ENCODE assay signal across 23 mouse cellular contexts in the genomic region with DNA sequence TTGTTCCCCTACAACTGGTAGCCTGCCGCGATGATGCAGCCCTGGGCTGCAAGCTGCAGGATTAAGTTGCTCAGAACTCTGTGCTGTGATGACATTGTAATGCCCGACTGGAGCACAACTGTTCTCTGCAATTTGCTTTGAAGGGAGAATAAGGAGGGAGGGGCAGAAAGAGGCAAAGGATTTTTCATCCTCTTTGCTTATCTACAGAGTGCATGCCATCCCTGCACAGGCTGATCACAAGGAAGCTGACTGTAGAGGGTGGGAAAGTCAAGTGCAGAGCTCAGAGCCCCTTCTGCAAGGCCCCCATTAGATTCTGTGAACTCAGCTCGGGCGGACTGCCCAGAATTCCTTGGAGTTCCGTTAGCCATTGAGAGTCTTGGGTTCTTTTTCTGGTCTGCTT.
DNase-seq lines count a peak whose midpoint lies in the region; ATAC-seq and TF ChIP-seq lines count a peak whose summit lies in the region.
"Had no signal": no experiment of that assay in that cellular context is flagged by ENCODE, and none has a peak within 500 bp of the region (broad histone marks: within the 10 kb centered on the region; RNA-seq: fewer than 3 reads in every experiment).

No protein-coding gene starts in this region.

- no peak overlapping the region for H3K4me3 ChIP-seq in heart, embryonic 16.5 days (ENCODE audit: low read length)
- H3K4me3 ChIP-seq in lung, embryonic 14.5 days (ENCODE audit: low read depth, low read length), result no peak overlapping the region
- H3K4me3 ChIP-seq in midbrain, embryonic 13.5 days (replicated peaks), result no peak overlapping the region
- H3K4me3 ChIP-seq in midbrain, postnatal 0 days (ENCODE audit: low read depth, low read length), result no peak overlapping the region
- H3K4me3 ChIP-seq: embryonic facial prominence, embryonic 15.5 days; forebrain, embryonic 15.5 days; heart, embryonic 15.5 days; limb, embryonic 13.5 days; liver, embryonic 13.5 days had no signal

- H3K27ac ChIP-seq in heart, embryonic 16.5 days (ENCODE audit: low read length), result no peak overlapping the region
- H3K27ac ChIP-seq in lung, embryonic 14.5 days (ENCODE audit: low read depth), result no peak overlapping the region
- H3K27ac ChIP-seq in midbrain, embryonic 13.5 days, result no peak overlapping the region
- no peak overlapping the region for H3K27ac ChIP-seq in midbrain, postnatal 0 days (ENCODE audit: low read depth, low read length)
- H3K27ac ChIP-seq: embryonic facial prominence, embryonic 15.5 days; forebrain, embryonic 15.5 days; heart, embryonic 15.5 days; limb, embryonic 13.5 days; liver, embryonic 13.5 days had no signal

- no peak for DNase-seq in heart, postnatal 36 days
- DNase-seq in lung, embryonic 14.5 days, result peak; percentile 30
- no peak for DNase-seq in lung, postnatal 4 days
- peak; percentile 9 for DNase-seq in midbrain, postnatal 0 days (ENCODE audit: low spot score)
- DNase-seq: adrenal gland, adult 8-10 months; cerebellum, adult 2 months; cerebellum, postnatal 25 days; embryo, embryonic 11 days; gastrocnemius, postnatal 10 days; kidney, adult 18-20 months; liver, embryonic 13.5 days; lung, adult 2 months; lung, postnatal 36 days; thymus, adult 18-20 months; thymus, postnatal 4 days had no signal

- no peaks in the 10 kb centered on the region for H3K27me3 ChIP-seq in heart, embryonic 16.5 days (ENCODE audit: control insufficient read depth, insufficient read depth, low read length)
- H3K27me3 ChIP-seq in lung, embryonic 14.5 days (ENCODE audit: insufficient read depth, low read length), result no peaks in the 10 kb centered on the region
- no peaks in the 10 kb centered on the region for H3K27me3 ChIP-seq in midbrain, embryonic 13.5 days
- H3K27me3 ChIP-seq in midbrain, postnatal 0 days (ENCODE audit: insufficient read depth, low read length), result no peaks in the 10 kb centered on the region
- H3K27me3 ChIP-seq: embryonic facial prominence, embryonic 15.5 days; forebrain, embryonic 15.5 days; heart, embryonic 15.5 days; limb, embryonic 13.5 days; liver, embryonic 13.5 days had no signal

- no peaks in the 10 kb centered on the region for H3K36me3 ChIP-seq in heart, embryonic 16.5 days (ENCODE audit: control insufficient read depth, insufficient read depth)
- no peaks in the 10 kb centered on the region for H3K36me3 ChIP-seq in lung, embryonic 14.5 days (ENCODE audit: insufficient read depth)
- no peaks in the 10 kb centered on the region for H3K36me3 ChIP-seq in midbrain, embryonic 13.5 days
- H3K36me3 ChIP-seq in midbrain, postnatal 0 days (ENCODE audit: insufficient read depth, low read length), result no peaks in the 10 kb centered on the region
- H3K36me3 ChIP-seq: embryonic facial prominence, embryonic 15.5 days; forebrain, embryonic 15.5 days; heart, embryonic 15.5 days; limb, embryonic 13.5 days; liver, embryonic 13.5 days had no signal

- peaks cover 4% of the 10 kb centered on the region for H3K4me1 ChIP-seq in heart, embryonic 16.5 days (ENCODE audit: control insufficient read depth, insufficient read depth, low read length)
- no peaks in the 10 kb centered on the region for H3K4me1 ChIP-seq in lung, embryonic 14.5 days (ENCODE audit: insufficient read depth)
- H3K4me1 ChIP-seq in midbrain, embryonic 13.5 days (replicated peaks), result peaks cover 10% of the 10 kb centered on the region
- H3K4me1 ChIP-seq in midbrain, postnatal 0 days (ENCODE audit: insufficient read depth, low read length), result no peaks in the 10 kb centered on the region
- H3K4me1 ChIP-seq: embryonic facial prominence, embryonic 15.5 days; liver, embryonic 13.5 days had no signal

- no peak overlapping the region for H3K9ac ChIP-seq in heart, embryonic 16.5 days (ENCODE audit: low read length)
- no peak overlapping the region for H3K9ac ChIP-seq in lung, embryonic 14.5 days
- H3K9ac ChIP-seq in midbrain, embryonic 13.5 days (replicated peaks), result no peak overlapping the region
- no peak overlapping the region for H3K9ac ChIP-seq in midbrain, postnatal 0 days (replicated peaks; ENCODE audit: low read length, poor library complexity, severe bottlenecking)
- H3K9ac ChIP-seq: embryonic facial prominence, embryonic 15.5 days; forebrain, embryonic 15.5 days; heart, embryonic 15.5 days; limb, embryonic 13.5 days; liver, embryonic 13.5 days had no signal

- peak; percentile 18; the same call in 1 of the 2 replicates for ATAC-seq in heart, embryonic 16.5 days (replicated peaks; ENCODE audit: extremely low read depth, insufficient read depth, low FRiP score)
- ATAC-seq in lung, embryonic 14.5 days (ENCODE audit: insufficient read depth), result no peak
- peak; percentile 63; the same call in 1 of the 2 replicates for ATAC-seq in midbrain, embryonic 13.5 days
- ATAC-seq in midbrain, postnatal 0 days (ENCODE audit: low FRiP score), result no peak
- ATAC-seq in megakaryocyte, adult 5-6 weeks (ENCODE audit: poor library complexity, severe bottlenecking), result no peak
- ATAC-seq: activated CD4-positive, CD25-positive, alpha-beta regulatory T cell, adult 4 months; forebrain, embryonic 15.5 days had no signal

- intact Hi-C loops in heart, postnatal 36 days (cut with DNase I), result no loop called here

- H3K9me3 ChIP-seq in heart, embryonic 16.5 days (replicated peaks; ENCODE audit: control insufficient read depth, low read length), result peaks cover 9% of the 10 kb centered on the region
- H3K9me3 ChIP-seq in lung, embryonic 14.5 days (ENCODE audit: low read depth, low read length), result no peaks in the 10 kb centered on the region
- H3K9me3 ChIP-seq in midbrain, embryonic 13.5 days, result no peaks in the 10 kb centered on the region
- no peaks in the 10 kb centered on the region for H3K9me3 ChIP-seq in midbrain, postnatal 0 days (ENCODE audit: low read length)
- H3K9me3 ChIP-seq: embryonic facial prominence, embryonic 15.5 days; forebrain, embryonic 15.5 days; heart, embryonic 15.5 days; limb, embryonic 13.5 days had no signal

- H3K4me2 ChIP-seq in heart, embryonic 16.5 days (ENCODE audit: low read depth, low read length), result no peak overlapping the region
- H3K4me2 ChIP-seq in lung, embryonic 14.5 days, result no peak overlapping the region
- no peak overlapping the region for H3K4me2 ChIP-seq in midbrain, embryonic 13.5 days (replicated peaks)
- no peak overlapping the region for H3K4me2 ChIP-seq in midbrain, postnatal 0 days (ENCODE audit: low read depth, low read length, poor library complexity, severe bottlenecking)
- H3K4me2 ChIP-seq: embryonic facial prominence, embryonic 15.5 days; forebrain, embryonic 15.5 days; heart, embryonic 15.5 days; limb, embryonic 13.5 days; liver, embryonic 13.5 days had no signal

- no peak for TF ChIP-seq CTCF in lung, embryonic 14.5 days (IDR thresholded peaks at IDR 0.05; ENCODE audit: low read depth)
- TF ChIP-seq CTCF in midbrain, postnatal 0 days (IDR thresholded peaks at IDR 0.05), result no peak

- WGBS in heart, embryonic 16.5 days, result 46% methylated on average over 6 of the region's 6 CpGs
- 57% methylated on average over 6 of the region's 6 CpGs for WGBS in lung, embryonic 14.5 days
- WGBS in midbrain, embryonic 13.5 days, result 26% methylated on average over 6 of the region's 6 CpGs
- 27% methylated on average over 6 of the region's 6 CpGs for WGBS in midbrain, postnatal 0 days

Comparison
In these comparisons a context has a peak if more than half of its experiments do, and no peak if none do; other contexts are left out.
1. ATAC-seq: peak in heart, embryonic 16.5 days (single experiment) and midbrain, embryonic 13.5 days (single experiment); none in lung, embryonic 14.5 days (single experiment), midbrain, postnatal 0 days (single experiment) and megakaryocyte, adult 5-6 weeks (single experiment).
2. DNase-seq: peak in lung, embryonic 14.5 days (single experiment) and midbrain, postnatal 0 days (single experiment); none in heart, postnatal 36 days (0 of 2) and lung, postnatal 4 days (0 of 2).